Mouse (Mus musculus) urinary bladder, postnatal 14 days (tissue): ENCODE results near the gene Pla2g12b.

Source experiments
- DNase-seq: peaks from one replicate; pipeline ENCODE4 v3.0.0; 2021; ENCODE audit warnings: low spot score

Gene Pla2g12b

DNA sequence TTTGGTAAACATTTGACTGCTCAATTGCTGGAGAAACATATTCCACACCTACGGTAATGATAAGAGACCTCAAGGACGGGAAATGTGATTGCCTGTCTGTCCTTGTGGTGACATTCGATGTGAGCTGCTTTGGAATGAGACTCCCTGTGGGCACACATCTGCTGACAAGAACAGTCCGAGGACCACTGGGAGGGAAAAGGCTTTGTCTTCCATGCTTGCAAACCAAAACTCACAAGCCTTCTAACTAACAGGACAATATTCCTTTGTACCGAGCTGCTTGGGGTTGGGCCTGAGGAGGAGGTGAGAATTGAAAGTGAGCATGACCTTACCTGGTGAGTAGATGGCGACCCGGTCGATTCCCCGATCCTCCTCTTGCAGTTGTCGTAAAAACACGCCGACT, 63.8 kb downstream of the Pla2g12b start:
- DNase-seq = no peak

DNA sequence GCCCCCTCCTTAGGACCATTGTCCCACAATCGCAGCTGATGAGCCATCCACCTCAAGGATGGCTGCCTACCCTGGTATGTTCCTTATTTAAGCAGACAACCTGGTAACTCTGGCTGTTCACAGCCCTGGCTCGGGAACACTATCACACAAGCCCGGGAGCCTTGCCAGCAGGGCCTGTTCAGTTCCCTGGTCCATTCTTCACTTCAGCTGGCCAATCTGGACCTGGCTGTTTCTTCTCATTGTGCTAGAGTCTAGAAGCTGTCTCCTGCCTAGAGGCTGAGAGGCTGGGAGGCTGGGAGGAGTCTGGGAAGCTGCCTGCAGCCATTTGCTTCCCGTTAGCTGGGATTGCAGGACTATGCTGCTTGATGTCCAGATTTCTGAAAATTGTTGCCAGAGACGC, 67.0 kb downstream of the Pla2g12b start:
- peak; percentile 18 for DNase-seq
